Mouse (Mus musculus): ENCODE measurements around the gene Vps54.

GRCm38 (mm10) chr11:21241351-21241750 is 2.3 kb downstream of the Vps54 start:
- TF ChIP-seq CTCF (IDR thresholded peaks at IDR 0.05; ENCODE audit: low read depth, low read length) (no peak), POLR2A (IDR thresholded peaks at IDR 0.05; ENCODE audit: extremely low read depth, insufficient read depth, low read length) (no peak)

Measured in liver, adult 2 months (tissue).